Mouse (Mus musculus) embryonic facial prominence, embryonic 15.5 days (tissue): ENCODE results near the gene Disp2. TPM values are rescaled to one million over a fixed set of nuclear protein-coding genes. Genes with fewer than 3 reads are reported as not detected.
A peak's percentile ranks its signal among the peaks of the same experiment; 100 is the strongest.

Experiments
- ATAC-seq: fragments of 200-750 bp; cut with Nextera tagmentation; 2 replicates; pipeline ENCODE4 v1.8.0; 2017; ENCODE audit warnings: low read depth, moderate TSS enrichment; ENCODE audit not compliant: insufficient number of reproducible peaks, low FRiP score, low TSS enrichment
- H3K27ac ChIP-seq: fragments of 300-500 bp; sonication (generic); replicated peaks from 2 replicates; pipeline ENCODE4 v1.5.1; 2015; ENCODE audit warnings: mild to moderate bottlenecking, inconsistent platforms
- H3K27me3 ChIP-seq: fragments of 300-500 bp; sonication (generic); 2 replicates; pipeline ENCODE4 v1.6.1; 2015; ENCODE audit warnings: inconsistent platforms
- H3K36me3 ChIP-seq: fragments of 300-500 bp; sonication (generic); 2 replicates; pipeline ENCODE4 v1.6.1; 2015; ENCODE audit warnings: mild to moderate bottlenecking, inconsistent platforms
- H3K4me1 ChIP-seq: fragments of 300-500 bp; sonication (generic); 2 replicates; pipeline ENCODE4 v1.6.1; 2015; ENCODE audit warnings: inconsistent platforms
- H3K4me2 ChIP-seq: fragments of 300-500 bp; sonication (generic); replicated peaks from 2 replicates; pipeline ENCODE4 v1.6.1; 2015; ENCODE audit warnings: mild to moderate bottlenecking, inconsistent platforms
- H3K4me3 ChIP-seq: fragments of 300-500 bp; sonication (generic); replicated peaks from 2 replicates; pipeline ENCODE4 v1.5.1; 2015; ENCODE audit warnings: mild to moderate bottlenecking, inconsistent platforms
- H3K9ac ChIP-seq: fragments of 300-500 bp; sonication (generic); 2 replicates; pipeline ENCODE4 v1.6.1; 2015; ENCODE audit warnings: inconsistent platforms
- H3K9me3 ChIP-seq: fragments of 300-500 bp; sonication (generic); replicated peaks from 2 replicates; pipeline ENCODE4 v1.6.1; 2016; ENCODE audit warnings: inconsistent platforms
- WGBS: fragments of 180-500 bp; shearing (Covaris S2); methylation state at CpG from one replicate; pipeline ENCODE4 v1.1.7; 2015; 5-methylcytosine and 5-hydroxymethylcytosine counted together
- polyA plus RNA-seq: library from polyadenylated mRNA; unstranded; fragments of >200 nt; fragmentation: Nextera tagmentation; extraction: Ambion mirVana; gene quantifications from 2 replicates; pipeline ENCODE4 v1.2.1, GENCODE M21; 2015

Gene Disp2
- polyA plus RNA-seq, 1 experiment from 2014 or later, result 0.68 TPM

- WGBS, result 67% methylated on average over 1 of the region's 1 CpGs
- Histone ChIP-seq H3K9me3 (no peaks in the 10 kb centered on the region), H3K9ac (no peak overlapping the region), H3K27me3 (no peaks in the 10 kb centered on the region), H3K4me2 (no peak overlapping the region), H3K4me1 (peaks cover 20% of the 10 kb centered on the region), H3K36me3 (peaks cover 9% of the 10 kb centered on the region; the same call in 1 of the 2 replicates), H3K27ac (no peak overlapping the region), H3K4me3 (no peak overlapping the region)
- ATAC-seq, result no peak
These were observed 33.2 kb downstream of the Disp2 start for GRCm38 (mm10) chr2:118812724-118813123.

- Histone ChIP-seq H3K9me3 (no peaks in the 10 kb centered on the region), H3K4me2 (peak within 1 kb of the TSS; percentile 91), H3K27me3 (no peaks in the 10 kb centered on the region), H3K4me3 (peak within 1 kb of the TSS; percentile 78), H3K9ac (peak within 1 kb of the TSS; percentile 70), H3K4me1 (peaks cover 20% of the 10 kb centered on the region), H3K27ac (0 out of 2 replicates have a peak within 1 kb of the TSS, but pooled peaks have one; percentile 39), H3K36me3 (peaks cover 23% of the 10 kb centered on the region)
- under 1% methylated on average over 49 of the region's 49 CpGs for WGBS
- peak; percentile 90 for ATAC-seq
These were observed 34.7 kb downstream of the Disp2 start, which contains the start of gene Knstrn for GRCm38 (mm10) chr2:118813981-118814836. Knstrn (plus strand) TSS chr2:118814003.

GRCm38 (mm10) chr2:118822800-118823199 is 43.3 kb downstream of the Disp2 start:
- no peaks in the 10 kb centered on the region for H3K4me1 ChIP-seq
- no peaks in the 10 kb centered on the region for H3K9me3 ChIP-seq
- no peak overlapping the region for H3K4me3 ChIP-seq
- H3K36me3 ChIP-seq, result peaks cover 61% of the 10 kb centered on the region
- 89% methylated on average over 5 of the region's 5 CpGs for WGBS
- no peaks in the 10 kb centered on the region for H3K27me3 ChIP-seq
- H3K4me2 ChIP-seq, result no peak overlapping the region
- no peak for ATAC-seq
- H3K27ac ChIP-seq, result no peak overlapping the region
- H3K9ac ChIP-seq, result no peak overlapping the region

GRCm38 (mm10) chr2:118824396-118824795 is 44.9 kb downstream of the Disp2 start:
- Histone ChIP-seq H3K27ac (no peak overlapping the region), H3K9ac (no peak overlapping the region), H3K9me3 (no peaks in the 10 kb centered on the region), H3K36me3 (peaks cover 51% of the 10 kb centered on the region), H3K4me1 (no peaks in the 10 kb centered on the region), H3K27me3 (no peaks in the 10 kb centered on the region), H3K4me2 (no peak overlapping the region), H3K4me3 (no peak overlapping the region)
- WGBS, result 88% methylated on average over 4 of the region's 4 CpGs
- no peak for ATAC-seq

- H3K4me3 ChIP-seq, result no peak overlapping the region
- no peaks in the 10 kb centered on the region for H3K27me3 ChIP-seq
- H3K4me2 ChIP-seq, result no peak overlapping the region
- WGBS, result 87% methylated on average over 5 of the region's 5 CpGs
- no peaks in the 10 kb centered on the region for H3K4me1 ChIP-seq
- ATAC-seq, result no peak
- H3K36me3 ChIP-seq, result peaks cover 52% of the 10 kb centered on the region
- H3K27ac ChIP-seq, result no peak overlapping the region
- H3K9me3 ChIP-seq, result no peaks in the 10 kb centered on the region
- no peak overlapping the region for H3K9ac ChIP-seq
These were observed 49.6 kb downstream of the Disp2 start for GRCm38 (mm10) chr2:118829096-118829495.

GRCm38 (mm10) chr2:118834061-118834460 is 54.5 kb downstream of the Disp2 start:
- peaks cover 24% of the 10 kb centered on the region for H3K36me3 ChIP-seq
- no peak for ATAC-seq

GRCm38 (mm10) chr2:118835115-118835514 is 55.6 kb downstream of the Disp2 start:
- H3K4me1 ChIP-seq, result peaks cover 3% of the 10 kb centered on the region; the same call in 1 of the 2 replicates
- H3K4me3 ChIP-seq, result no peak overlapping the region
- H3K36me3 ChIP-seq, result peaks cover 24% of the 10 kb centered on the region
- H3K9me3 ChIP-seq, result no peaks in the 10 kb centered on the region
- no peak overlapping the region for H3K9ac ChIP-seq
- H3K27me3 ChIP-seq, result no peaks in the 10 kb centered on the region
- ATAC-seq, result no peak
- H3K4me2 ChIP-seq, result no peak overlapping the region
- no peak overlapping the region for H3K27ac ChIP-seq
- WGBS, result 59% methylated on average over 6 of the region's 6 CpGs

More at GRCm38 (mm10) chr2:118834061-118834460, 54.5 kb downstream of the Disp2 start:
- Histone ChIP-seq H3K27me3 (no peaks in the 10 kb centered on the region), H3K27ac (no peak overlapping the region), H3K4me3 (no peak overlapping the region), H3K9ac (no peak overlapping the region), H3K4me2 (no peak overlapping the region), H3K9me3 (no peaks in the 10 kb centered on the region), H3K4me1 (peaks cover 3% of the 10 kb centered on the region; the same call in 1 of the 2 replicates)
- 95% methylated on average over 6 of the region's 6 CpGs for WGBS

GRCm38 (mm10) chr2:118838330-118838729 is 58.8 kb downstream of the Disp2 start:
- Histone ChIP-seq H3K27ac (no peak overlapping the region), H3K4me3 (no peak overlapping the region), H3K9ac (no peak overlapping the region), H3K27me3 (no peaks in the 10 kb centered on the region), H3K9me3 (no peaks in the 10 kb centered on the region), H3K4me2 (no peak overlapping the region), H3K4me1 (peaks cover 3% of the 10 kb centered on the region; the same call in 1 of the 2 replicates), H3K36me3 (peaks cover 8% of the 10 kb centered on the region; the same call in 1 of the 2 replicates)
- 33% methylated on average over 5 of the region's 5 CpGs for WGBS
- no peak for ATAC-seq

- WGBS, result 68% methylated on average over 5 of the region's 5 CpGs
- Histone ChIP-seq H3K4me3 (no peak overlapping the region), H3K9ac (no peak overlapping the region), H3K27ac (no peak overlapping the region), H3K36me3 (no peaks in the 10 kb centered on the region), H3K9me3 (no peaks in the 10 kb centered on the region), H3K27me3 (no peaks in the 10 kb centered on the region), H3K4me1 (peaks cover 3% of the 10 kb centered on the region; the same call in 1 of the 2 replicates), H3K4me2 (no peak overlapping the region)
- no peak for ATAC-seq
These were observed 61.7 kb downstream of the Disp2 start for GRCm38 (mm10) chr2:118841186-118841585.

- H3K27ac ChIP-seq, result no peak overlapping the region
- no peak overlapping the region for H3K4me3 ChIP-seq
- H3K4me1 ChIP-seq, result peaks cover 3% of the 10 kb centered on the region; the same call in 1 of the 2 replicates
- 79% methylated on average over 4 of the region's 4 CpGs for WGBS
- H3K9ac ChIP-seq, result no peak overlapping the region
- H3K9me3 ChIP-seq, result no peaks in the 10 kb centered on the region
- H3K4me2 ChIP-seq, result no peak overlapping the region
- no peak for ATAC-seq
- no peaks in the 10 kb centered on the region for H3K36me3 ChIP-seq
- H3K27me3 ChIP-seq, result no peaks in the 10 kb centered on the region
These were observed 62.3 kb downstream of the Disp2 start for GRCm38 (mm10) chr2:118841774-118842173.

- Histone ChIP-seq H3K9ac (no peak overlapping the region), H3K27ac (no peak overlapping the region), H3K4me3 (no peak overlapping the region), H3K27me3 (no peaks in the 10 kb centered on the region), H3K9me3 (no peaks in the 10 kb centered on the region), H3K4me2 (no peak overlapping the region), H3K4me1 (no peaks in the 10 kb centered on the region), H3K36me3 (no peaks in the 10 kb centered on the region)
- ATAC-seq, result no peak
- WGBS, result 81% methylated on average over 3 of the region's 3 CpGs
These were observed 64.9 kb downstream of the Disp2 start for GRCm38 (mm10) chr2:118844427-118844826.
